Comparison of ENCODE assay signal across 21 mouse cellular contexts in the genomic region with DNA sequence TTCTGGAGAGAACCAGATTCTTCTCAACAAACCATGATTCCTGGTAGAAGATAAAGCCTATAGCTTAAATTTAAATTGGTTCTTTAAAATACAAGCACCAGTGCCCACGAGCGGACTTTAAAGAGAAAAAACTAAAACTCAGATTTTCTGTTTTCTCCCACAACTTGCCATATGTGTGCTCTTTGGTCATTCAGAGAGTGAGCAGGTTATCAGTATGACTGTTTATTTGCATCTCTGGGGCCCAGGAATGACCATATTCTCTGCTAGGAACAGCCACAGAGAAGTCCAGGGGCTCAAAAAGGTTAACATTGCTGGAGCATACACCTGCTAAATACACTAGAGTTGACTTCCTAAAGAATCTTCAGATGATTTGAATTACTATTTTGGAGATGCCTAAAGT. TPM values are rescaled to one million over a fixed set of nuclear protein-coding genes. Genes with fewer than 3 reads are reported as not detected.
"Had no signal": no experiment of that assay in that cellular context is flagged by ENCODE, and none has a peak within 500 bp of the region (broad histone marks: within the 10 kb centered on the region; RNA-seq: fewer than 3 reads in every experiment).

No protein-coding gene starts in this region.

- H3K4me3 ChIP-seq: embryonic facial prominence, embryonic 10.5 days; embryonic facial prominence, embryonic 12.5 days; embryonic facial prominence, embryonic 13.5 days; embryonic facial prominence, embryonic 15.5 days; erythroblast, embryonic 14.5 days; forebrain, embryonic 10.5 days; forebrain, embryonic 12.5 days; forebrain, embryonic 13.5 days; forebrain, embryonic 15.5 days; gastrocnemius, adult 2 months; heart, adult 2 months; heart, embryonic 10.5 days had no signal

- H3K4me1 ChIP-seq: embryonic facial prominence, embryonic 10.5 days; embryonic facial prominence, embryonic 12.5 days; embryonic facial prominence, embryonic 13.5 days; embryonic facial prominence, embryonic 15.5 days; forebrain, embryonic 10.5 days; forebrain, embryonic 12.5 days; forebrain, embryonic 13.5 days; forebrain, embryonic 15.5 days; heart, embryonic 10.5 days had no signal

- H3K9ac ChIP-seq: embryonic facial prominence, embryonic 12.5 days; embryonic facial prominence, embryonic 13.5 days; embryonic facial prominence, embryonic 15.5 days; forebrain, embryonic 12.5 days; forebrain, embryonic 13.5 days; forebrain, embryonic 15.5 days; forebrain, postnatal 0 days had no signal

- H3K27me3 ChIP-seq: embryonic facial prominence, embryonic 12.5 days; embryonic facial prominence, embryonic 13.5 days; embryonic facial prominence, embryonic 15.5 days; forebrain, embryonic 12.5 days; forebrain, embryonic 13.5 days; forebrain, embryonic 15.5 days had no signal

- H3K9me3 ChIP-seq: embryonic facial prominence, embryonic 10.5 days; embryonic facial prominence, embryonic 12.5 days; embryonic facial prominence, embryonic 13.5 days; embryonic facial prominence, embryonic 15.5 days; forebrain, embryonic 10.5 days; forebrain, embryonic 12.5 days; forebrain, embryonic 13.5 days; forebrain, embryonic 15.5 days; heart, embryonic 10.5 days had no signal

- DNase-seq: cerebellum, adult 9-11 months; cerebellum, postnatal 10 days; gastrocnemius, adult 2 months; gastrocnemius, postnatal 10 days; gastrocnemius, postnatal 14 days; gastrocnemius, postnatal 25 days; gastrocnemius, postnatal 36 days had no signal

- H3K27ac ChIP-seq: embryonic facial prominence, embryonic 10.5 days; embryonic facial prominence, embryonic 12.5 days; embryonic facial prominence, embryonic 13.5 days; embryonic facial prominence, embryonic 15.5 days; forebrain, embryonic 10.5 days; forebrain, embryonic 12.5 days; forebrain, embryonic 13.5 days; forebrain, embryonic 15.5 days; gastrocnemius, adult 2 months; heart, adult 2 months; heart, embryonic 10.5 days had no signal

- H3K36me3 ChIP-seq: forebrain, embryonic 10.5 days had no signal

- H3K4me2 ChIP-seq: embryonic facial prominence, embryonic 12.5 days; embryonic facial prominence, embryonic 13.5 days; embryonic facial prominence, embryonic 15.5 days; forebrain, embryonic 12.5 days; forebrain, embryonic 13.5 days; forebrain, embryonic 15.5 days had no signal

RNA-seq across cellular contexts. Expression of a gene that starts 33.5 kb away (rescaled TPM):
- total RNA-seq: common myeloid progenitor, adult 5-6 weeks; granulocyte monocyte progenitor cell, adult 5-6 weeks had no signal

RNA-seq across cellular contexts. Expression of a gene that starts 33.8 kb away (rescaled TPM):
- polyA plus RNA-seq: erythroblast, embryonic 14.5 days had no signal
